Mouse (Mus musculus): ENCODE results near the gene Ikzf4. TPM values are rescaled to one million over a fixed set of nuclear protein-coding genes. Genes with fewer than 3 reads are reported as not detected.

Gene Ikzf4
- polyA plus RNA-seq, 1 experiment from 2014 or later, result 0.12 TPM

DNA sequence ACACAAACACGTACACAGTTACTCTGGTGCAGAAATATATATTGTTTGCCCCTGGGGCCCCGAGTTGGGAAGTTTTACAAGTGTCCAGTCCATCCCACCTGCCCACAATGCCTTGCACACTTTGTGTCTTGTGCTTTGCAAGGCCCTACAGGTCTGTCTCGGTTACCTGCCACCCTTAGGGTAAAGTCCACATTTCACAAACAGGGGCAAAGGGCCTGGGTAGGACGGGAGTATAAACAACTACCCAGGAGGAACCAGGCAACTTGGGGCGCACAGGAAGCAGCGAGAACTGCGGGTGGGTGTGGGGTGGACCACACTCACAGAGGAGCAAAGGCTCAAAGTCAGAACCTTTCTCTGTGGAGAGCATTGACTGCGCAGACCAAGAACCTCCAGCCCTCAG is 58.1 kb downstream of the Ikzf4 start:
- peak; percentile 24; the same call in 1 of the 2 replicates for ATAC-seq (ENCODE audit: insufficient read depth)
- Histone ChIP-seq H3K4me3 (replicated peaks) (peak overlapping the region; percentile 62; the same call in 1 of the 2 replicates), H3K4me2 (peak overlapping the region; percentile 84), H3K27me3 (peaks cover 98% of the 10 kb centered on the region), H3K9ac (no peak overlapping the region), H3K4me1 (replicated peaks) (peaks cover 29% of the 10 kb centered on the region), H3K9me3 (replicated peaks) (no peaks in the 10 kb centered on the region), H3K36me3 (replicated peaks) (no peaks in the 10 kb centered on the region), H3K27ac (replicated peaks) (no peak overlapping the region; the same call in 1 of the 2 replicates)
- WGBS (ENCODE audit: insufficient replicate concordance), result 38% methylated on average over 8 of the region's 8 CpGs

DNA sequence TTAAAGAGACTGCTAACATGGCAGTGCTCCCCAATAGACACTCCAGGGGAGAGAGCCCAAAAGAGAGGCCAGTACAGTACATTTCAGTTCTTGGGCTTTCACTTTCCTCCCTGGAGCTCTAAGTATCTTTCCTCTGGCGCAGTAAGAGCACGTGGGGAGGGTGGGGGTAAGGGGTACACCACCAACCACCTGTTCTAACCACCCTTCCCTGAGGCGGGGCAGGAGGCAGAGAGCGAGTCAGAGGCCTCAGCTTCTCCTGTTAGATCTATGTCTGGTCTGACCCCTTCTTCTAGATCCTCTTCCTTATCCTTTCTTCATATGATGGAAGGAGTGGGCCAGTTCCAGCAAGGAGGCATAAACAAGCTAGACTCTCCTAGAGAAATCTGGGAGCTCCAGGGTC is 58.7 kb downstream of the Ikzf4 start:
- no peak overlapping the region for H3K27ac ChIP-seq (replicated peaks)
- peak overlapping the region; percentile 84; the same call in 1 of the 2 replicates for H3K4me2 ChIP-seq
- no peak overlapping the region for H3K4me3 ChIP-seq (replicated peaks)
- H3K9ac ChIP-seq, result no peak overlapping the region
- H3K9me3 ChIP-seq (replicated peaks), result no peaks in the 10 kb centered on the region
- no peaks in the 10 kb centered on the region for H3K36me3 ChIP-seq (replicated peaks)
- peaks cover 29% of the 10 kb centered on the region for H3K4me1 ChIP-seq (replicated peaks)
- ATAC-seq (ENCODE audit: insufficient read depth), result no peak
- peaks cover 97% of the 10 kb centered on the region for H3K27me3 ChIP-seq
- 38% methylated on average over 4 of the region's 4 CpGs for WGBS (ENCODE audit: insufficient replicate concordance)

DNA sequence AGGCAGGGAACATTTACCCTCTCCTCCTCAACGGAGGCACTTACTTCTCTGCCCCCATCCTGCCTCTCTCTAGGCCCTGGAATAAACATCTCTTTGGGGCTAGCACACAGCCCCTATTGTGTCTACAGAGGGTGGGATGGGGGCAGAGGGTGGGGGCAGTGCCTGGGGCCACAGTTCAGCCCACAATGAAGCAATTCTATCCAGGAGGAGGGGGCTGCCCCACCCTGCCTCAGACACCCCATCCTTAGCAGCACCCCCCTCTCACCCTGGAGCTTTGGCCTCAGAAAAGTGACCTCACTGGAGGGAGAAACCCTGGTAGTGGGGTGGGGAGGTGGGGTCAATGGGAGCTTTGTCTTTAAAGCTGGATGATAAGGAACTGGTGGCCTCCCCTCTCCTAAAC is 59.2 kb downstream of the Ikzf4 start:
- no peak overlapping the region for H3K9ac ChIP-seq
- H3K4me2 ChIP-seq, result no peak overlapping the region
- 7% methylated on average over 1 of the region's 1 CpGs for WGBS (ENCODE audit: insufficient replicate concordance)
- peaks cover 29% of the 10 kb centered on the region for H3K4me1 ChIP-seq (replicated peaks)
- no peaks in the 10 kb centered on the region for H3K36me3 ChIP-seq (replicated peaks)
- H3K27me3 ChIP-seq, result peaks cover 96% of the 10 kb centered on the region
- ATAC-seq (ENCODE audit: insufficient read depth), result no peak
- no peaks in the 10 kb centered on the region for H3K9me3 ChIP-seq (replicated peaks)
- no peak overlapping the region for H3K27ac ChIP-seq (replicated peaks)
- no peak overlapping the region for H3K4me3 ChIP-seq (replicated peaks)

GRCm38 (mm10) chr10:128584386-128584785 is 61.4 kb downstream of the Ikzf4 start:
- Histone ChIP-seq H3K36me3 (replicated peaks) (no peaks in the 10 kb centered on the region), H3K9ac (no peak overlapping the region), H3K27me3 (peaks cover 78% of the 10 kb centered on the region), H3K4me3 (replicated peaks) (no peak overlapping the region), H3K9me3 (replicated peaks) (no peaks in the 10 kb centered on the region), H3K4me1 (replicated peaks) (peaks cover 15% of the 10 kb centered on the region), H3K27ac (replicated peaks) (no peak overlapping the region), H3K4me2 (no peak overlapping the region)
- 15% methylated on average over 4 of the region's 4 CpGs for WGBS (ENCODE audit: insufficient replicate concordance)
- ATAC-seq (ENCODE audit: insufficient read depth), result no peak

- Histone ChIP-seq H3K27me3 (peaks cover 71% of the 10 kb centered on the region), H3K27ac (replicated peaks) (no peak overlapping the region), H3K36me3 (replicated peaks) (no peaks in the 10 kb centered on the region), H3K4me2 (no peak overlapping the region), H3K4me1 (replicated peaks) (peaks cover 9% of the 10 kb centered on the region; the same call in 1 of the 2 replicates), H3K9me3 (replicated peaks) (no peaks in the 10 kb centered on the region), H3K4me3 (replicated peaks) (no peak overlapping the region), H3K9ac (no peak overlapping the region)
- no peak for ATAC-seq (ENCODE audit: insufficient read depth)
- WGBS (ENCODE audit: insufficient replicate concordance), result 34% methylated on average over 7 of the region's 7 CpGs
Measured at GRCm38 (mm10) chr10:128583644-128584043, 62.1 kb downstream of the Ikzf4 start.

Small RNA genes lying within 50 kb of the gene (microRNA-seq; reads per million reads assigned to microRNA genes)
- not detected for gene Mir6917

Other genes starting within 250 kb of the Ikzf4 start
- gene Slc39a5, start 244.8 kb downstream of the Ikzf4 start, polyA plus RNA-seq (2015; fragmentation: Nextera tagmentation; extraction: Ambion mirVana), result 69.9 and 90.8 TPM in 2 replicates
- gene Nabp2, start 234.5 kb downstream of the Ikzf4 start, polyA plus RNA-seq (2015; fragmentation: Nextera tagmentation; extraction: Ambion mirVana), result 35.3 and 37.5 TPM in 2 replicates
- 8.5 and 9.6 TPM in 2 replicates for gene Rnf41, start 234.3 kb downstream of the Ikzf4 start, polyA plus RNA-seq (2015; fragmentation: Nextera tagmentation; extraction: Ambion mirVana)
- 23.5 and 23.6 TPM in 2 replicates for gene Smarcc2, start 186.7 kb downstream of the Ikzf4 start, polyA plus RNA-seq (2015; fragmentation: Nextera tagmentation; extraction: Ambion mirVana)
- 483 and 484 TPM in 2 replicates for gene Myl6, start 151.8 kb downstream of the Ikzf4 start, polyA plus RNA-seq (2015; fragmentation: Nextera tagmentation; extraction: Ambion mirVana)
- gene Myl6b, start 147.3 kb downstream of the Ikzf4 start, polyA plus RNA-seq (2015; fragmentation: Nextera tagmentation; extraction: Ambion mirVana), result 1.4 and 1.7 TPM in 2 replicates
- 11.8 and 12.6 TPM in 2 replicates for gene Esyt1, start 120.1 kb downstream of the Ikzf4 start, polyA plus RNA-seq (2015; fragmentation: Nextera tagmentation; extraction: Ambion mirVana)
- gene Zc3h10, start 98.2 kb downstream of the Ikzf4 start, polyA plus RNA-seq (2015; fragmentation: Nextera tagmentation; extraction: Ambion mirVana), result 4.9 and 5.8 TPM in 2 replicates
- gene Rpl41, start 96.7 kb downstream of the Ikzf4 start, polyA plus RNA-seq (2015; fragmentation: Nextera tagmentation; extraction: Ambion mirVana), result 1,944 and 2,155 TPM in 2 replicates
- gene Pa2g4, start 80.0 kb downstream of the Ikzf4 start, polyA plus RNA-seq (2015; fragmentation: Nextera tagmentation; extraction: Ambion mirVana), result 118 and 119 TPM in 2 replicates
- gene Erbb3, start 56.3 kb downstream of the Ikzf4 start, polyA plus RNA-seq (2015; fragmentation: Nextera tagmentation; extraction: Ambion mirVana), result 3.1 and 3.6 TPM in 2 replicates
- 296 and 352 TPM in 2 replicates for gene Rps26, start 19.2 kb downstream of the Ikzf4 start, polyA plus RNA-seq (2015; fragmentation: Nextera tagmentation; extraction: Ambion mirVana)
- gene Suox, start 28.1 kb upstream of the Ikzf4 start, polyA plus RNA-seq (2015; fragmentation: Nextera tagmentation; extraction: Ambion mirVana), result 14.3 and 14.7 TPM in 2 replicates
- 33.5 and 36.7 TPM in 2 replicates for gene Rab5b, start 50.3 kb upstream of the Ikzf4 start, polyA plus RNA-seq (2015; fragmentation: Nextera tagmentation; extraction: Ambion mirVana)
- gene Pmel, start 58.2 kb upstream of the Ikzf4 start, polyA plus RNA-seq (2015; fragmentation: Nextera tagmentation; extraction: Ambion mirVana), result 0.60 and 0.68 TPM in 2 replicates
- 53.7 and 56.6 TPM in 2 replicates for gene Cdk2, start 59.0 kb upstream of the Ikzf4 start, polyA plus RNA-seq (2015; fragmentation: Nextera tagmentation; extraction: Ambion mirVana)
- 2.4 and 3.0 TPM in 2 replicates for gene Dgka, start 98.9 kb upstream of the Ikzf4 start, polyA plus RNA-seq (2015; fragmentation: Nextera tagmentation; extraction: Ambion mirVana)
- 13.3 and 14.8 TPM in 2 replicates for gene Pym1, start 101.9 kb upstream of the Ikzf4 start, polyA plus RNA-seq (2015; fragmentation: Nextera tagmentation; extraction: Ambion mirVana)
- 10.5 and 11.3 TPM in 2 replicates for gene Mmp19, start 144.9 kb upstream of the Ikzf4 start, polyA plus RNA-seq (2015; fragmentation: Nextera tagmentation; extraction: Ambion mirVana)
- gene Dnajc14, start 158.1 kb upstream of the Ikzf4 start, polyA plus RNA-seq (2015; fragmentation: Nextera tagmentation; extraction: Ambion mirVana), result 18.3 and 21.1 TPM in 2 replicates
- gene Tmem198b, start 158.4 kb upstream of the Ikzf4 start, polyA plus RNA-seq (2015; fragmentation: Nextera tagmentation; extraction: Ambion mirVana), result 2.1 and 2.9 TPM in 2 replicates
- gene Sarnp, start 171.3 kb upstream of the Ikzf4 start, polyA plus RNA-seq (2015; fragmentation: Nextera tagmentation; extraction: Ambion mirVana), result 89.5 and 99.7 TPM in 2 replicates
- gene Ormdl2, start 175.7 kb upstream of the Ikzf4 start, polyA plus RNA-seq (2015; fragmentation: Nextera tagmentation; extraction: Ambion mirVana), result 73.9 and 75.5 TPM in 2 replicates
- 0.26 and 0.31 TPM in 2 replicates for gene Gdf11, start 245.7 kb upstream of the Ikzf4 start, polyA plus RNA-seq (2015; fragmentation: Nextera tagmentation; extraction: Ambion mirVana)